Mouse (Mus musculus) cerebellum, postnatal 25 days (tissue): Measurements from ENCODE around the gene Lonp2.
A peak's percentile ranks its signal among the peaks of the same experiment; 100 is the strongest.

Experiments used
- DNase-seq, 2 experiments: peaks; one replicate each; pipeline ENCODE4 v3.0.0; 2021; ENCODE audit warnings: mixed read lengths in 2 of 2

The Lonp2 gene

DNA sequence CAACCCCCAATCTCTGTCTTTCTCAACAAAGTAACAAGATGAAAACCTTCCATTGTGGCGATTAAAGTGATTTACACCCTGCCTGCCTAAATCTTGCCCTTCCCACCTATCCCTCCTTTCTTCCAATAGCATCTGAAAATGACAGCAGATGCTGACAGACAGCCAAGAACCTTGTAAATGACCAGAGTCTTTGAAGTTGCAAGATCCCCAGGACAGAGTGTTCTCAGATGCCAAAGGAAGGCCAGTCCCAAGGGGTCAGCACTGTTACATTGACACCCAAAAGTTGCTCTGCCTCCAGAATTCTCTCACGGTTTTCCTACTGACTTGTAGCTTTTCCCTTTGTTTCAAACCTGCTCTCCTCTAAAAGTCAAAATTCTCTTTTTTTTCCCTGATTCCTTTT is 126.0 kb downstream of the Lonp2 start:
- no peak for DNase-seq

- DNase-seq, result peak; percentile 33 to 37
Observed at GRCm38 (mm10) chr8:86756948-86757733, 133.3 kb downstream of the Lonp2 start.

GRCm38 (mm10) chr8:86758651-86759050 is 134.8 kb downstream of the Lonp2 start:
- DNase-seq, result no peak

DNA sequence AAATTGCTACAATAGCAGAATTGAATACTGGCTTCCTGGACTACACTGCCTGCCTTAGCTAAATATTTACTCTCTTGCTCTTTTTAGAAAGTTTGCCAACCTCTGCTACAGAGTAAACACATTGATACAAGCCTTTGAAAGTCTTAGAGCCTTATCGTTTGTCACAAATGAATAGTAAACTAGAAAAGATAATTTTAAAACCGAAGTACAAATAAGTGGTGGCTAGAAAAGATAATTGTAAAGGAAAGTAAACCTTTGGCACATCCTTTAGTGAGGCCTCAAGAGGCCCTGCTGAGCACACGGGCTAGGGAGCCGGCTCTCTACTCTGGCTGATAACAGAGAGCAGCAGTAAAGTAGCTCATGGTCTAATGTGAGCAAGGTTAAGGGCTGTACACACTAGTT is 135.2 kb downstream of the Lonp2 start:
- no peak for DNase-seq

DNA sequence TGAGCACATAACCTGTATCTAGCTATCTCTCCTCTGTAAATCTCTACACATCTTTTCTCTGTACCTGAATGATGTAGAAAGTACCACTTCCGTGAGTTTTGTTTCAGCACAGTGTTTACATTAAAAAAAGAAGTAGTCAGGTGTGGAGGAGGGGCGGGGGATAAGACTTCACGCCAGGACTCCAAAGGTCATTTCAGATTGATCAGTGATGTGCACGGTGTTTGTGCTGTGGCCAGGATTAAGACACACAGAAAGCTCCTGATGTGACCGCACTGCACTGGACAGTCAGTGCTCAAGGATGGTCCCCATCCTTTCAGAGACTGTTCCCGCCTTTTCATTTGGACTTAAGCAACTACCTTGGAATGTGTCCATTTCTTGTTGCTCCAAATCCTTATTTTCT is 136.9 kb downstream of the Lonp2 start:
- no peak for DNase-seq

- no peak for DNase-seq
Observed at GRCm38 (mm10) chr8:86762806-86763205, 139.0 kb downstream of the Lonp2 start.

GRCm38 (mm10) chr8:86765155-86765554 is 141.3 kb downstream of the Lonp2 start:
- DNase-seq, result no peak

DNA sequence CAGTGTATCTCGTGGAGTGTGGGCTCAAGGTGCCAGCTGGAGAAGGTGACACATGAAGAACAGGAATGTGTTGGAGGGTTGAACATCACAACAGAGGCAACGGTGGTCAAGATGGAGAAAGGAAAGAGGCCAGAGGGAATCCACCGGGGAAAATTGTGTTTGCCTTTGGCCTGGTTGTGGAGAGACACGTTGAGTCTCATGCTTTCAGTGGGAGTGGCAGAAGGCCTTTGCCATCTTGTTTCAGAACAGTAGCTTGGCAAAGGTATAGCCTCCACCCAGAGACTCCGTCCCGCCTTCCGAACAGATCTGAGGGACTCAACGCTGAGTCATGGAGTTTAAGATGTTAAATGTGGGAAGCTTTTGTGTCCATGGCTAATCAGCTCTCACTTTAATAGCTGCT is 141.8 kb downstream of the Lonp2 start:
- DNase-seq, result no peak

GRCm38 (mm10) chr8:86766548-86767211 is 142.8 kb downstream of the Lonp2 start:
- no peak for DNase-seq

DNA sequence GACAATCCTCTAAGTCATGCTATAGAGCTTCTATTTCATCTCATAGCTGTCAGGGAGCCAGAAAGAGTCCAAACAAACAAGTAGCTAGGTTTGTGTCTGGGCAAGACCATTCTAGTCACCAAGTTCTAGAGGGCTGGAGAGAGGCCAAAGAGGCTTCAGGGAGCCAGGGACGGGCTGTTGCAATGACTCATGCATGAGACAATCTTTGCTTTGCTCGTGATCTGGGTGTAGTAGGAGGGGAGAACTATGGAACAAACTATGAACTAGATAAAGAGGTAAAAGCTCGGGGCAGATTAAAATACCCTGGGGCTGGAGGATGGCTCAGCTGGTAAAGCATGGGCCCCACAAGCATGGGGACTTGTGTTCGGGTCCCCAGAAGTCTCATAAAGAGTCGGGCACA is 144.7 kb downstream of the Lonp2 start:
- DNase-seq, result peak in 1 of 2 experiments; percentile 39

GRCm38 (mm10) chr8:86769945-86770715 is 146.3 kb downstream of the Lonp2 start:
- DNase-seq, result no peak
